Mouse (Mus musculus) gastrocnemius, postnatal 14 days (tissue): ENCODE data around the gene Zfyve9. TPM values are rescaled to one million over a fixed set of nuclear protein-coding genes. Genes with fewer than 3 reads are reported as not detected.

Experiments used
- DNase-seq: peaks from one replicate; pipeline ENCODE4 v3.0.0; 2021; ENCODE audit warnings: mixed read lengths
- intact Hi-C: fragments of 180-260 bp; cut with DNase I; formaldehyde crosslinking; loops from one replicate; pipeline ENCODE4 v1.15.1; 2025; ENCODE audit warnings: low total_unique reads
- long read RNA-seq, 2 experiments: library from polyadenylated mRNA; stranded (forward); transcript quantifications; one replicate each; pipeline ENCODE4 v2.0.0; 2021
- total RNA-seq, 2 experiments: library from RNA; stranded (reverse); gene quantifications; 2 replicates each; pipeline ENCODE4 v1.2.3; 2021

Zfyve9 gene
- 10 to 100 TPM; 26.7 to 27.2 TPM for total RNA-seq
- long read RNA-seq, experiment 1, full-length matches to known transcripts: 1 of 3 reads
- long read RNA-seq, experiment 1, partial matches to known transcripts: 2 of 3 reads
- long read RNA-seq, experiment 1, other reads (novel, unspliced or antisense): 0 of 3 reads
- long read RNA-seq, experiment 2, partial matches to known transcripts: 5 of 9 reads
- long read RNA-seq, experiment 2, other reads (novel, unspliced or antisense): 4 of 9 reads

DNA sequence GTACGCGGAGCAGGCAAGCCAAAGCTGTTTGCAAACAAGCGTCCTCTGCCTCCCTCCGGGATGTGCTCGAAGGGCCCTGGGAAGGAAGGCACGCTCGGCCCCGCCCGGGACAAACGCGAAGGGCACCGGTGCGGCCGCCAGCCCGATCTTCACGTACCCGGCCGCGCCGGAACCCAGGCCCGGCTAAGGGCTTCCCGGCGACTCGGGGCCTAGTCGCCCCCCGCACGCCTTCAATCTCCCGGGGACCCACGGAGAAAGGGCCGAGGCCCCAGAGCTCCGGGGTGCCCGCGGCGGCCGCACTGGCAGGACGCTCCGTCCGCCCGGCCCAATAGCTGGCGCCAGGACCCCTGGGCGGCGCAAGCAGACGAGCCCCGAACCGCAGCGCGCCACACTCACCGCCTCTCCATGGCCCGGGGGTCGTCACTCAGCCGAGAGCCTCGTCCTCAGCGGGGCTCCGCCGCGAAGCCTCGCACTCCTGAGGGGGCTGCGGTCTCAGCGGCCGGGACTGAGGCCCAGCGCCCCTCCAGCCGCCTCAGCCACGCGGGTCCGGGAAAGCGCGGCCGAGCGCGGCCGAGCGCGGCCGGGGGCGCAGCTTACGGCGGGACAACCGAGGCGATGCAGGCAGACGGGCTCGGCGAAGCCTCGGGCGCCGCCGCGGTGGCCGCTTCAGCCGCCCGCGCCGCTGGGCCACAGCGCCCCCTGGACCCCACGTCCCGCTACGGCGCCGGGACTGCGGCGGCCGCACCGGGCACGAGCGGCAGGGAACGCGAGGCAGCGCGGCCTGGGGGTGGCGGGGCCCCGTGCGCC is at the start of gene Zfyve9:
TSS of gene Zfyve9 (minus strand) at position 742 of the 807 bp plus-strand sequence.
- peak; percentile 87 for DNase-seq
- intact Hi-C loops: loop anchor here (10.0 kb wide), 1 partner anchor 65 kb away; the partner anchor contains the start of gene 3110021N24Rik

DNA sequence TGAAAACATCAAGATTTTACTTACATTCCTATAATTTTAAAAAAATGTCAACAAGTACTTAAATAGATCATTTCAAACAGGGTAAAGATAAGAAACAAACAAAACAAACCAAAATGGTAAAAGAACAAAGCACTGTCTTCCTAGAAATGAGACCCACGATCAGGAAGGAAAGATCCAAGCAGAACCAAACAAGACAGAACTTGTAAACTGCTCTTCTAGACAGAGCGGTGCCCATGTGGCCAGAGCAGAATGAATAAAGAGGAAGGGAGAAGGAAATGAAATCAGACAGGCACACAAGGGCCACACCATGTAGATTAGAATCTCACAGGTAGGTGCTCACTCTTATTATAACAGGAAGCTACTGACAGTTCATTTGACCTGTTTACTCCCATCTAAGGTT is 46.0 kb upstream of the Zfyve9 start:
- DNase-seq: no peak
- intact Hi-C loops: no loop called here

DNA sequence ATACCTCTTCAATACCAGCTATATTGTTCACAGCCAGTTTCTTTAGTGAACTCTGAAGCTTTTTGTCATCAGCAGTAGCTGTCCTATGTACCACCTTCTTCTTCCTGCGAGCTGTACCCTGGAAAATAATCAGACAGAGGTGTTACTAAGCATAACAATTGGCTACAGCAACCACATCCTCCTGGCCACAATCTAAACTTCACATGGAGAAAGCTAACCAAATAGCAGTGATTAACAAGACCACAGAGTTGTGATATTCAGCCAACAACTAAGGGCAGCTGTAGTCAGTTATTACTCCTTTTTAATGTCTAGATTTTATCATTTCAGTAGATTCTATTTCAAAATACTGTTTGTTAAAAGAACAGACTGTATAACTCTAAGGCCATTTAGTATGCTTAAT is 45.5 kb upstream of the Zfyve9 start:
- no peak for DNase-seq
- intact Hi-C loops: no loop called here

DNA sequence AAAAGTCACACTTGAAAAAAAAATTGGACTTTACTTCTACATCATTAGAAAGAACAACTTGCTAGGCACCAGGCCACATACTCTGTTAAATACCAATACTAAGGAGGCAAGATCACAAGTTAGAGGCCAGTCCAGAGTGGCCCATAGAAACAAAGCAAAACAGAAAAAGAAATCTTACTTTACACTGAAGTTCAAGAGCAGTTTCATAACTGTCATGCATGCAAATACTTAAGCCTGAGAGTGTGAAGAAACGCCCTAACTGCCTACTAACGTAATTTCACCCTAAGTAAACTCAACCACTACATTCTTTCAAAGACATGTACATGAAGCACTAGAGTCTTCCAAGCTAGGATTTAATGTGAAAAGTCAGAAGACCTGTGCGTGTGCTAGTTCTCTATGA is 45.1 kb upstream of the Zfyve9 start:
- intact Hi-C loops: no loop called here
- no peak for DNase-seq

DNA sequence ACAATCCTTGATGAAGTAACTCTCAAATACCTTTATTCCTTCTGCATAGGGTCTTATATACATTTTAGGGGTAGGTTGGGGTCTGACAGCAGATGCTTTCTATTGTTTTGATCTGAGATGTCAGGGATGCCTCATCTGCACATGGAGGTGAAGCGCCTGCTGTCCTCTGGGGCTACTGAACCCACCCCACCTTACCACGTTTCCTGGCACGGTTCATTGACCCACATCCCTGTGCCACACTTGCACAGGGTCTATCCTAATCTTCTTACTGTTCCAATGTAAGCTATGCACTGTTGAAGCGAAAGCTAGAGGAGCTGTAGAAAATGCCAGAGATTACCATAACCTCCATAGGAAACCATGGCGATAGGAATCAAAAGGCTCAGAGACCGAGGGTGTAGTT is 31.0 kb upstream of the Zfyve9 start:
- intact Hi-C loops: no loop called here
- no peak for DNase-seq

DNA sequence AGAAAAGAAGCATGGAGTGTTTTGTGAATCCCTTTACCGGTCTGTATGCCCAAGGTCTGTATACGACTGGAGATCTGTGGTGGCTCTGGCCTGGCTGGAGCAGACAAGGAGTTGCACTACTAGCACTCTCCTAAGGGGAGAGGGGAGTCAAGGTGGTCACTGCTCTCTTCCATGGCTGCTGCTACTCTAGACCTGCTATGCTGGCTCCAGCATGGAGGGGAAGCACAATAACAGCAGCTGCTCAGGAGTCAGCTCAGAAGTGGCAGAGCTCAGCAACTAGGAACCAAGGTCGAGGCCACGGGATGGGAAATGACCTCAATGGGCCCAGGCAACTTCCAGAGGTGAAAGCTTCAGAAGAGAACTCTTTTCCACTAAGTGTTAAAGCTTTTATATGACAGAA is 30.5 kb upstream of the Zfyve9 start:
- intact Hi-C loops: no loop called here
- DNase-seq: no peak

DNA sequence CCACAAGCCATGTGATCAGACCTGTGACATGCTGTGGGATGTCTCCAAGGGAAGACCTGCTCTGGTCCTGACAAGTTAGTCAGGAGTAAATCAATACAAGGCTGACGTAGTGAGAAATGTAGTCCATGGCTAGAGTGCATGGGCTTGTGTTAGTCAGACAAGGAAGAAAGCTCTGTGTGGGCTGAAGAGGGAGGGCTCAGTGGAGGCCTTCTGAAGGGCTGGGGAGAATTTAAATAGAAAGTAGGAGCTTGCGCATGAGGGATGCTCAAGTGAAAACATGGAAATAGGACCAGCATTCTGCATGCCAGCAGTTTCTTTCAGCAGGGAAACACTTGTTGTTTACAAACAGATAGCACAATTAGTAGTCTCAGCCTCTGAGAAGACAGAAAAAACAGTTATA is 22.9 kb upstream of the Zfyve9 start:
- no peak for DNase-seq
- intact Hi-C loops: no loop called here

DNA sequence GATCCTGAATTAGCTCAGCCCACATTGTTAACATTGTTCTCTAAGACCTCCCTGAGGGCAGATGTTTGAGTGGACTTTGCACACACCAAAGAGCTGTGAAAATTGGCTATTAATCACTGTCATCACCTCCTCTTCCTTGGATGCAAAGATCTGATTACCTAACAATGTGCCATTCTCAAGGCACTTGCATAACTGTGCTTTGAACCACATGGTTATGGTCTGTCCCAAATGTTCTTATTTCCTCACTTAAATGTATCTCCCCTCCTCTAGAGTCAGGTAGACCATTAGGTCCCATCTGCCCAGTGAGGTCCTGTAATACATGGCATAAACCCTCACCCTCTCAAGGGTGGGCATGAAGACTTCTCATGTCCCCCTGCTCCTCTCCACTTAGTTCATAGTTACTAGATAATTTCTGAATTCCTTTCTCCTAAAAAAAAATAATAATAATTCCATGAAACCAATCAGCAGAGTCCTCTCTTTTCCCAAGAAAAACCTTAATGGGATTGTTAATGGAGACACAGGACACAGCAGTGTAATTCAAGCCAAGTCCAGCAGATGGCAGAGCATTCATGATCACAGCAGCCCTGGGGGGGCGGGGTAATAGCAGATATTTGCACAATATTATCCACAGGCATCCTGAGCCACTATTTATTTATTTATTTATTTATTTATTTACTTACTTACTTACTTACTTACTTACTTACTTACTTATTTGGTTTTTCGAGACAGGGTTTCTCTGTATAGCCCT is 17.7 kb upstream of the Zfyve9 start:
- intact Hi-C loops: no loop called here
- peak; percentile 72 for DNase-seq

DNA sequence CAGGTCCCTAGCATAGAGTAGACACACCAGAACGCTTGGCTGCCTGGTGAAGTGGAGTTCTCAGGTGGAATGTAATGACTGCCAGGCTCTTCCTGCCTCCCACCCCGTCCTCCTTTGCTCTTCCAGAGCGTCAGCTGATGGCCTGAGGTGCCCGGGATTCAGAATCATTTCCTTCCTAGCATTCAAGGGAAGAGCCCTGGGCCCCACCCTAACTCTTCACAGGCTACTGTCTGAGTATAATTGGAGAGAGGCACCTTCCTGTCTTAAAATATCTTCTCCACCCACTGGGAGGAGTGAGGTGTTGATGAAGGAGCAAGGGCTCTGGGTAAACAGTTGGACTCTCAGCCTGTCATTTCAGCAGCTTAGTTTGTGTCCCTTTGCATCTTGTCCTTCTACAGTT is 16.1 kb upstream of the Zfyve9 start:
- intact Hi-C loops: no loop called here
- no peak for DNase-seq

DNA sequence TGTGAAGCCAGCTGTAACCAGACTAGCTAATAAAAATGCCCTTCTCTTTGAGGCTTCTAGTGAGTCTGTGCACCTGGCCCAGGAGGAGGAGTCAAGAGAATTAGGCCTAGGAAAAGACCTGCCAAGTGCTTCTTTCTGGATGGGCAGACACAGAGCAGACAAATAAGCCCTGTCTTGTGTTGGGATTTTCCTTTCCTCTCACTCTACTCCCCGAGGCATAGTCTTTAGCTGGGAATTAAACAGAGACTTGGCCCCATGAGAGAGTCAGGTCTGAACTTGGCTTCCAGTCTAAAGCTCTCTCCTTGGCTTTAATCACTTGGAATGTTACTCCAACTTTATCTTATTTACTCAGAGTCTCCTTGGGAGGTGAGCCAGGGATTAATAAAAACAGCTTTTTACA is 13.3 kb upstream of the Zfyve9 start:
- no peak for DNase-seq

DNA sequence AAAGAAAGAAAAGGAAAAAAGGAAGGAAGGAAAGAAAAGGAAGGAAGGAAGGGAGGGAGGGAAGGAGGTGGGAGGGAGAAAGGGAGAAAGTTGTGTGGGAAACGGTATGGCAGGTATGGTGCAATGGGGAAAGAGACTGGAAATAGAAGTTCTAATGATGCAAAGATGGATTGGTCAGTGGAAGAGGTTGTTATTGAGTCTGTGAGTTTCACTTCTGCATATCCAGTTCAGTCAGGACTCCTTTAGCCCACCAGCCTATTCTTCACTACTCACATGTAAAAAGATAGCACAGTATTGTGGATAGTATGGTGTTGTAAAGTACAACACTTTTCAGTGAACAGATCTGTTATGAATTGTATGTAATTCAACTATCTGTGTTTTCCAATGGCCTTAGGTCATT is 9.9 kb upstream of the Zfyve9 start:
- intact Hi-C loops: no loop called here
- DNase-seq: no peak

More for the DNA sequence above, 13.3 kb upstream of the Zfyve9 start:
- intact Hi-C loops: no loop called here

DNA sequence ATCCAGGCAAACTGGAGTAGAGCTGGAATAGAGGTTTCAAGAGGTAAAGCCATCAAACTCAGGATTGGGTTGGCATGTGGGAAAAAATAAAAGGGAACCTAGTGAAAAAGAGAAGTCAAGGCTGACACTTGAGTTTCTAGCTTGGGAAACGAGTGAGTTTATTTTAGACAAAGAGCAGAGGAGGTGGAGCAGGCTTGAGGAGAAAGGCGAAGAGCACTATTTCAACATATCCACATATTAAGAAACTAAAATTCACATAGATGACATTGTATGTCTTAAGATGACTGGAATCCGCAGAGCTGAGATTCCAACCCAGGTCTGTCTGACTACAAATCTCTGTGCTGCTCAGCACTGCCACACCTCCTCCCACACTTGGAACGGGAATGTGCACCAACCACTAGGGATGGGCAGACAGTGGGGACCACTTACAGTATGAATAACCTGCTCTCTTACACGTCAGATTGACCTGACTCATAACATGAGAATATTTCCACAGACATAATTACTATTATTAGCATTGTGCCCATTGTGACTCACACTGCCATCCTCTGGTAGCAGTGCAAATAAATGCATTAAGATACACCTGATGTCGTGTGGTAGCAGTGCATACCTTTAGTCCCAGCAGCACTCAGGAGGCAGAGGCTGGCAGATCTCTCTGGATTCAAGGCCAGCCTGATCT is 8.8 kb upstream of the Zfyve9 start:
- intact Hi-C loops: loop anchor here (10.0 kb wide), 1 partner anchor 75 kb away; the partner anchor contains the start of gene 3110021N24Rik
- DNase-seq: no peak

DNA sequence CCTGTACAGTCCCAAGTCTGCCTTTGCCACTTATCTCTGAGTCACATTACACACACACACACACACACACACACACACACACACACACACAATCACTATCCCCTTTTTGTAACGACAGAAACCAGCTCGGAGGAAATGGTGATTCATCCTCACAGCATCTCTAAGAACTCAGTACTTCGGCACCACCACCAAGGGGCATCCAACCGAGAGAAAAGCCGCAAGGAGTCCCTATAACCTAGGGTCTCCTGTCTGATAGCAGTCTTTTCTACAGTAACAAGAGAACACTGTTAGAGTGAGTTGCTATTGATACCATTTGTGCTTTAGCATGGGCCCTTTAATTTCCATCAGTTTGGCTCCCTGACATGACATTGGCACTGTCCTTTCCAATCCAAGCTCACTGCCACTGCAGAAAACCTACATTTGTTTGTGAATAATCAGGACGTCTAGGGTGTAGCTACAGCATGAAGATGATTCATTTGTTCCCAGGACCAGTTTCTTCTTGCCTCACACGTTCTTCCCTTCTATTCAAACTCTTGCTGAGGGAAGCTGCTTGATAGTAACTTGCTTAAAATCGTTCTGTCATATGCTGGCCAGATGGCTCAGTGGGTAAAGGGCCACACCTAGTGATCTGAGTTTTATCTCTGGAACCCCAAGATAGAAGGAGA is 2.0 kb upstream of the Zfyve9 start:
- intact Hi-C loops: loop anchor here (10.0 kb wide), 1 partner anchor 68 kb away; the partner anchor contains the start of gene 3110021N24Rik

DNA sequence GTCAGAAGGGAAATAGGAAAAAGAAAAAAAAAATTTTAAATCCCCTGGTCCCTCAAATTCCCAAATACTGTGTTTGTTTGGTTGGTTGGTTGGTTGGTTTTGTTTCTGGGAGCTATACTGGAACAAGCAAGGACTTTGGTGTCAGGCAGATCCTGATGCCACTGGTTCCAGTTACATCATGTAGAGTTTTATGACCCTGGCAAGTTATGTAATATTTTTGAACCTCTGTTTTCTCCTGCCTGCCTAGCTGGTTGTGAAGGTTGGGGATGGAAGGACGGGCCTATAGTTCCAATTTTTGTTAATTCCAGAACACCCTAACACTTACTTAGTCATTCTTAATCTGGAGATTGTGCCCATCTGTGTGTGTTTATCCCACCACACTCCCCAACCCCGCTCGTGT is 998 bp upstream of the Zfyve9 start:
- intact Hi-C loops: loop anchor here (10.0 kb wide), 1 partner anchor 67 kb away; the partner anchor contains the start of gene 3110021N24Rik
- no peak for DNase-seq

More for the DNA sequence above, 2.0 kb upstream of the Zfyve9 start:
- no peak for DNase-seq

DNA sequence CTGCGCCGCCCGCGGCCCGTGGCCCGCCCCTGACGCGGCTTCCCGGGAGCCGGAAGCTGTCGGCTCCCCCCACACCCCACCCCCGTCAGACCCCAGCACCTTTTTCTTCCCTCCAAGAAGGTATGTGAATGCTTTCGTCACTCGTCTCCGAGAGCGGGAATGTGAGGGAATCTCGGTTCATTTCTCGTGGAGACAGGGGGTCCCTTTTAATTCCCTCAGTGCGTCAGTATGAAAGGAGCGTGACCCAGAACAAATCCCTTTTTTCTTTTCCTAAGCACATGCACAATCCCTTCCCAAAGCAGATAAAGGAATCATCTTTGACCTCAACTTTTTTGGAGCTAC is 237 bp upstream of the Zfyve9 start:
- no peak for DNase-seq
- intact Hi-C loops: loop anchor here (10.0 kb wide), 1 partner anchor 66 kb away; the partner anchor contains the start of gene 3110021N24Rik

DNA sequence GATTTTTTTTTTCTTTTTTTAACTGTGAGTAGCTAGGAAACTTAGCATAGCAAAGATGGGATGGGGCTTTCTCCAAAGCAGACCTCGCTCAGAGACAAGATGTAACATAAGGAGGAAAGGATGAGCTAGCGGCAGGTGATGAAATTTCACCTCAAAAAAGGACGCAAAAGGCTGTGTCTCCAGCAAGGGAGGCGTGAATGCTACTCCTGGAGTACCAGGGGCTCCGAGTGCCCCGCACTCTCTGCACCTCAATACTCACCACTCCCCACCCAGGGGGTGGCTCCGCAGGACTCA is 888 bp downstream of the Zfyve9 start:
- DNase-seq: no peak
- intact Hi-C loops: loop anchor here (10.0 kb wide), 1 partner anchor 65 kb away; the partner anchor contains the start of gene 3110021N24Rik

DNA sequence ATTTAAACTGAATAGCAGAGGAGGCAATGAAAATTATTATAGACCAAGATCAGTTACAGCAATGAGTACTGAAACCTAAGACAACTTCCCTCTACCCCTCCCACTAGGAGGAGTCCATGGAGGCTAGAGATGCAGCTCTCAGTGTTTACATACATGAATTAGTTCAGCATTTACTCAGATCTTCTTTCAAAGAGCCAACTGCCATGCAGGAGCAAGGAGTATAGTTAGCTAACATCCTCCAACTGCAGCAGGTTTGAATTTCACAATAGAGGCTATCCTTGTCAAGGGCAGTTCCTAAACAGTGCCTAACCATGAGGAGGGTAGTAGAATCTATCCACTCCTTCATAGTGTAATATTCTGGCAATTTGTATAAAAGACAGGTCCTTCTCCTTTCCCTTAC is 12.1 kb downstream of the Zfyve9 start:
- intact Hi-C loops: no loop called here
- DNase-seq: no peak

DNA sequence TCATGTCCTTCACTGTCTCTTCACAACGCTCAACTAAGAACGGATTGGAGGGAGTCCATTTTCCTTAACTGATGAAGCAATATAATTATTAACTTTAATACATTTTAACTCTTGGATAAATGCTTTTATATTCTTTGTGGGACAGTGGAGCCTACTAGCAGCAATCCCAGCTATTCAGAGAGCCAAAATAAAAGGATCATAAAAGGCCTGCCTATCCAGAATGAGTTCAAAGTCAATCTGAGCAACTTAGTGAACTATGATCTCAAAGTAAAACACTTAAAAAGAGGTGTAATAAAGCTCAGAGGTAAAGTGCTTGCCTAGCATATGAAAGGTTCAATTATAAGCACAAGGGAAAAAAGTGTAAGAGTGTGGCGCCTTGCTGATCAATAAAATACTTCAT is 21.0 kb downstream of the Zfyve9 start:
- no peak for DNase-seq
- intact Hi-C loops: no loop called here

DNA sequence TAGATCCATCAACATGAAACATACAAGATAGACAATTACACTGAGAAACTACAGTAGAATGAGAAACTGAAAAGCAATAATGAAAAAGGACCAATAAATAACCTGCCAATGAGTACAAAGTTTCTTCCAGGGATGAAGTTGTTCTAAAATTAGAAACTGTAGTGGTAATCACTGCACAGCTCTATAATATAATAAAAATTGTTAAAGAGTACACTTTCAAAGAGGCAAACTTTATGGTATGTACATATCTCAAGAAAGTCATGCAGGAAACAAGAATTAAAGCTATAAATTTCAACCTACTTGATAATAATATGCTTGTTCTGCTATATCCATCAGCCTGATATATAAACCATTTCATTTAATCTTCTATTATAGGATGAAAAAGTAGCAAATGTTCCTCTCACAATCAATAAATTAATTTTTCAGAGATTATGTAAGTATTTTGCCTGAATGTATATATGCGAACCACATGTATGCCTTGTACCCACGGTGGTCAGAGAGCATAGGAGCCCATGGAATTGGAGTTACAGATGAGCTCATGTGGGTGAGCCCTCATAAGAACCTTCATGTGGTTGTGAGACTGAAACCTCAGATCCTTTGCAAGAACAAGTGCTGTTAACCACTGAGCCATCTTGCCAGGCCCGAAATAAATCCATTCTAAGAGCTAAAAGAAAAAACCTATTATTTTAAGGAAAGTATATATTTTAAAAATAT is 34.3 kb downstream of the Zfyve9 start:
- no peak for DNase-seq
- intact Hi-C loops: no loop called here
